Mouse (Mus musculus) embryo, embryonic 10.5 days (tissue): ENCODE data around the gene Ankrd33b.

Source experiments
- DNase-seq: peaks from one replicate; pipeline ENCODE4 v3.0.0-alpha.2; 2015; ENCODE audit warnings: low spot score

Gene Ankrd33b

GRCm38 (mm10) chr15:31366596-31367480 is 688 bp downstream of the Ankrd33b start:
- DNase-seq = peak; percentile 44

GRCm38 (mm10) chr15:31365720-31366591 is 1.6 kb downstream of the Ankrd33b start:
- DNase-seq = peak; percentile 60

- peak; percentile 22 for DNase-seq
Measured at GRCm38 (mm10) chr15:31365041-31365719, 2.3 kb downstream of the Ankrd33b start.

GRCm38 (mm10) chr15:31364396-31364795 is 3.1 kb downstream of the Ankrd33b start:
- DNase-seq = no peak

GRCm38 (mm10) chr15:31363981-31364361 is 3.6 kb downstream of the Ankrd33b start:
- no peak for DNase-seq

- no peak for DNase-seq
Measured at GRCm38 (mm10) chr15:31363241-31363980, 4.1 kb downstream of the Ankrd33b start.

GRCm38 (mm10) chr15:31361259-31361853 is 6.2 kb downstream of the Ankrd33b start:
- no peak for DNase-seq

- no peak for DNase-seq
Measured at GRCm38 (mm10) chr15:31360593-31360992, 6.9 kb downstream of the Ankrd33b start.

- no peak for DNase-seq
Measured at GRCm38 (mm10) chr15:31359805-31360204, 7.7 kb downstream of the Ankrd33b start.

- DNase-seq = no peak
Measured at GRCm38 (mm10) chr15:31352494-31353279, 14.8 kb downstream of the Ankrd33b start.

- DNase-seq = no peak
Measured at GRCm38 (mm10) chr15:31349810-31350341, 17.6 kb downstream of the Ankrd33b start.

- DNase-seq = no peak
Measured at GRCm38 (mm10) chr15:31349046-31349445, 18.5 kb downstream of the Ankrd33b start.

GRCm38 (mm10) chr15:31348241-31348640 is 19.3 kb downstream of the Ankrd33b start:
- DNase-seq = no peak

GRCm38 (mm10) chr15:31346508-31346907 is 21.0 kb downstream of the Ankrd33b start:
- no peak for DNase-seq

- no peak for DNase-seq
Measured at GRCm38 (mm10) chr15:31345366-31345765, 22.2 kb downstream of the Ankrd33b start.

- no peak for DNase-seq
Measured at GRCm38 (mm10) chr15:31344811-31345211, 22.7 kb downstream of the Ankrd33b start.

- peak; percentile 34 for DNase-seq
Measured at GRCm38 (mm10) chr15:31343602-31344001, 23.9 kb downstream of the Ankrd33b start.

GRCm38 (mm10) chr15:31342496-31342901 is 25.0 kb downstream of the Ankrd33b start:
- DNase-seq = no peak

- DNase-seq = no peak
Measured at GRCm38 (mm10) chr15:31342001-31342400, 25.5 kb downstream of the Ankrd33b start.
